ENCODE assay signal across 41 mouse cellular contexts in the genomic region with DNA sequence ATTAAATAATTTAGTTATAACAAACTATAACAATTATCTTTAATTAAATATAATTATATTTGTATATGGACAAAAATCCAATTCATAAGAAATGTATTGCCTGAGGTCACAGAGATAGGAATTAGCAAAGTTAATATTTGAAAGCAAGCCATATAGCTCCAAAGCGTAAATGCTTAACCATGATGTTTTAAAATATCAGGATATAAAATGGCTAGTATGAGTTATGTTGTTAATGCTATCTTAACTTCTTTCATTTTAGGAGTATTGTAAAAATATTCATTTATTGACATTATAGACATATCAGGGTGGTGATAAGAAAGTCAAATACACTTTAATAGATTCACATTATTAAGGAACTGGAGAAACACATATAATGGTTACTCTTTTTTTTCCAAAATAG. TPM values are rescaled to one million over a fixed set of nuclear protein-coding genes. Genes with fewer than 3 reads are reported as not detected.
"Had no signal": no experiment of that assay in that cellular context is flagged by ENCODE, and none has a peak within 500 bp of the region (broad histone marks: within the 10 kb centered on the region; RNA-seq: fewer than 3 reads in every experiment).

No protein-coding gene starts in this region.

- H3K27ac ChIP-seq: heart, embryonic 10.5 days; heart, embryonic 13.5 days; heart, embryonic 15.5 days; hindbrain, embryonic 10.5 days; hindbrain, embryonic 12.5 days; hindbrain, embryonic 13.5 days; hindbrain, embryonic 14.5 days; hindbrain, embryonic 15.5 days; hindbrain, postnatal 0 days; kidney, embryonic 15.5 days; kidney, postnatal 0 days; layer of hippocampus, adult 2 months; left cerebral cortex, adult 2 months had no signal

- DNase-seq: heart, postnatal 10 days; heart, postnatal 14 days; heart, postnatal 36 days; heart, postnatal 4 days; kidney, adult 11 months; kidney, adult 18-20 months; kidney, adult 2 months; kidney, adult 8-10 months; kidney, adult 9 months; kidney, postnatal 10 days; kidney, postnatal 14 days; kidney, postnatal 25 days; kidney, postnatal 36 days; kidney, postnatal 4 days; layer of hippocampus, adult 9-11 months; layer of hippocampus, postnatal 36 days had no signal

- H3K9me3 ChIP-seq: heart, embryonic 10.5 days; heart, embryonic 12.5 days; heart, embryonic 13.5 days; heart, embryonic 15.5 days; hindbrain, embryonic 10.5 days; hindbrain, embryonic 12.5 days; hindbrain, embryonic 13.5 days; hindbrain, embryonic 15.5 days; kidney, embryonic 15.5 days had no signal

- H3K4me3 ChIP-seq: heart, embryonic 10.5 days; heart, embryonic 12.5 days; heart, embryonic 13.5 days; heart, embryonic 15.5 days; hindbrain, embryonic 10.5 days; hindbrain, embryonic 12.5 days; hindbrain, embryonic 13.5 days; hindbrain, embryonic 15.5 days; kidney, embryonic 15.5 days; layer of hippocampus, adult 2 months; left cerebral cortex, adult 2 months had no signal

- H3K36me3 ChIP-seq: heart, embryonic 10.5 days; heart, embryonic 12.5 days; heart, embryonic 13.5 days; heart, embryonic 15.5 days; hindbrain, embryonic 10.5 days; hindbrain, embryonic 12.5 days; hindbrain, embryonic 13.5 days; hindbrain, embryonic 15.5 days; kidney, embryonic 15.5 days had no signal

- H3K4me1 ChIP-seq: heart, embryonic 10.5 days; heart, embryonic 12.5 days; heart, embryonic 13.5 days; heart, embryonic 15.5 days; hindbrain, embryonic 10.5 days; hindbrain, embryonic 12.5 days; hindbrain, embryonic 13.5 days; hindbrain, embryonic 15.5 days; kidney, embryonic 15.5 days had no signal

- H3K27me3 ChIP-seq: heart, embryonic 12.5 days; heart, embryonic 13.5 days; heart, embryonic 15.5 days; hindbrain, embryonic 12.5 days; hindbrain, embryonic 13.5 days; hindbrain, embryonic 15.5 days; kidney, embryonic 15.5 days had no signal

- H3K4me2 ChIP-seq: heart, embryonic 11.5 days; heart, embryonic 12.5 days; heart, embryonic 13.5 days; heart, embryonic 15.5 days; hindbrain, embryonic 12.5 days; hindbrain, embryonic 13.5 days; hindbrain, embryonic 14.5 days; hindbrain, embryonic 15.5 days; kidney, embryonic 15.5 days had no signal

- ATAC-seq: hindbrain, embryonic 16.5 days; hindbrain, postnatal 0 days; inflammation-experienced regulatory T-cells, adult 6 months had no signal

- H3K9ac ChIP-seq: heart, embryonic 12.5 days; heart, embryonic 13.5 days; heart, embryonic 15.5 days; hindbrain, embryonic 12.5 days; hindbrain, embryonic 13.5 days; hindbrain, embryonic 14.5 days; hindbrain, embryonic 15.5 days; kidney, embryonic 15.5 days had no signal

RNA-seq across cellular contexts. Expression of a gene that starts 10.0 kb away (rescaled TPM):
- polyA plus RNA-seq: inflammation-experienced regulatory T-cells, adult 6 months; intestine, embryonic 14.5 days; kidney, adult 2 months; kidney, embryonic 14.5 days; kidney, embryonic 15.5 days; kidney, embryonic 16.5 days; kidney, postnatal 0 days; large intestine, adult 2 months had no signal

RNA-seq across cellular contexts. Expression of a gene that starts 52.8 kb away (rescaled TPM):
- polyA plus RNA-seq: heart, embryonic 10.5 days; heart, embryonic 11.5 days; heart, embryonic 12.5 days; heart, embryonic 13.5 days; heart, embryonic 14.5 days; heart, embryonic 15.5 days; heart, embryonic 16.5 days; heart, postnatal 0 days; hindbrain, embryonic 10.5 days; hindbrain, embryonic 11.5 days; hindbrain, embryonic 12.5 days; hindbrain, embryonic 13.5 days; hindbrain, embryonic 14.5 days; hindbrain, embryonic 15.5 days; hindbrain, embryonic 16.5 days; hindbrain, postnatal 0 days; inflammation-experienced regulatory T-cells, adult 6 months; intestine, embryonic 14.5 days; kidney, adult 2 months; kidney, embryonic 14.5 days; kidney, postnatal 0 days; large intestine, adult 2 months had no signal
